Mouse (Mus musculus): ENCODE results near the gene Cbln4.

DNA sequence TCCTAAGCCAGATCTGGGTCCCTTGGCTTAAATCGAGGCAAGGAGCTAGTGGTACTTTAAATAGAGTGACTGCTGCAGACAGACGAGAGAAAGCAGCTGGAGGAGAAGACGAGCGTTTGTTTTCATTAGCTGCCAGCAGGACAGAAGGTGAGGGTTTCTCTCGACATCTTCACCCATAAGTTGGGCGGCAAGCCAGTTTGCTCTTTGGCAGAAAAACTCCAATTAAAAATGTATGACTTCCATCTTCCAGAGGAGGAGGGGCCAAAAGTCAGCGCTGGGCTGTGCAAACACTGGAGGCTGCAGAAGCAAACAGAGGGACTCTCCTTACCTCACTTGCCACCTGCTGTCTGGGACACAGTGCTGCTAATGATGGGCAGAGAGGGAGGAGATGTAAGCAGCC, 37.3 kb downstream of the Cbln4 start:
- TF ChIP-seq CTCF (IDR thresholded peaks at IDR 0.05) (no peak), EP300 (IDR thresholded peaks at IDR 0.05; ENCODE audit: insufficient read depth, low read depth, low read length) (no peak)

All from heart, adult 2 months (tissue).